In genomic region chr9:123856836-123857235, GRCm38 (mm10) we compare ENCODE assay signal across 35 mouse cellular contexts. TPM values are rescaled to one million over a fixed set of nuclear protein-coding genes. Genes with fewer than 3 reads are reported as not detected.
"Had no signal": no experiment of that assay in that cellular context is flagged by ENCODE, and none has a peak within 500 bp of the region (broad histone marks: within the 10 kb centered on the region; RNA-seq: fewer than 3 reads in every experiment).

No protein-coding gene starts in this region.

- H3K4me3 ChIP-seq: gastrocnemius, adult 2 months; heart, embryonic 10.5 days; heart, embryonic 12.5 days; hindbrain, embryonic 13.5 days; hindbrain, embryonic 15.5 days; kidney, embryonic 15.5 days; left cerebral cortex, adult 2 months; limb, embryonic 10.5 days; limb, embryonic 12.5 days had no signal

- H3K9ac ChIP-seq: heart, embryonic 12.5 days; hindbrain, embryonic 13.5 days; hindbrain, embryonic 15.5 days; kidney, embryonic 15.5 days; limb, embryonic 12.5 days had no signal

- DNase-seq: gastrocnemius, adult 2 months; gastrocnemius, postnatal 10 days; gastrocnemius, postnatal 25 days; heart, adult 18-20 months; heart, postnatal 10 days; heart, postnatal 36 days; kidney, adult 11 months; kidney, adult 2 months; kidney, adult 9 months; kidney, postnatal 14 days; kidney, postnatal 36 days; layer of hippocampus, adult 9-11 months; liver had no signal

- ATAC-seq: hindbrain, postnatal 0 days; intestine, embryonic 16.5 days had no signal

- H3K27ac ChIP-seq: gastrocnemius, adult 2 months; heart, embryonic 10.5 days; hindbrain, embryonic 13.5 days; hindbrain, embryonic 15.5 days; hindbrain, postnatal 0 days; kidney, embryonic 15.5 days; kidney, postnatal 0 days; left cerebral cortex, adult 2 months; limb, embryonic 10.5 days; limb, embryonic 12.5 days had no signal

- H3K36me3 ChIP-seq: heart, embryonic 10.5 days; heart, embryonic 12.5 days; hindbrain, embryonic 13.5 days; hindbrain, embryonic 15.5 days; kidney, embryonic 15.5 days; limb, embryonic 10.5 days; limb, embryonic 12.5 days had no signal

- H3K9me3 ChIP-seq: heart, embryonic 10.5 days; heart, embryonic 12.5 days; hindbrain, embryonic 13.5 days; hindbrain, embryonic 15.5 days; kidney, embryonic 15.5 days; limb, embryonic 10.5 days; limb, embryonic 12.5 days had no signal

- H3K4me1 ChIP-seq: heart, embryonic 10.5 days; limb, embryonic 12.5 days had no signal

- H3K4me2 ChIP-seq: heart, embryonic 12.5 days; hindbrain, embryonic 13.5 days; hindbrain, embryonic 15.5 days; kidney, embryonic 15.5 days; limb, embryonic 12.5 days; liver, embryonic 11.5 days had no signal

- H3K27me3 ChIP-seq: heart, embryonic 12.5 days; hindbrain, embryonic 13.5 days; hindbrain, embryonic 15.5 days; kidney, embryonic 15.5 days; limb, embryonic 12.5 days had no signal

RNA-seq across cellular contexts. Expression of gene Xcr1, which starts 5.0 kb away (rescaled TPM):
- total RNA-seq: gastrocnemius, adult 2 months; gastrocnemius, postnatal 25 days; gastrocnemius, postnatal 4 days; heart, adult 8-10 months; heart, postnatal 10 days; heart, postnatal 36 days; hindbrain, postnatal 0 days; layer of hippocampus, adult 18-20 months; layer of hippocampus, adult 8-10 months; layer of hippocampus, postnatal 14 days; left cerebral cortex, adult 2 months; left cerebral cortex, postnatal 14 days; left cerebral cortex, postnatal 36 days had no signal
- polyA plus RNA-seq: frontal cortex, adult 2 months; heart, embryonic 10.5 days; heart, embryonic 12.5 days; heart, embryonic 14.5 days; kidney, embryonic 15.5 days; limb, embryonic 10.5 days; limb, embryonic 14.5 days; liver, embryonic 11.5 days had no signal

RNA-seq across cellular contexts. Expression of gene Cxcr6, which starts 50.6 kb away (rescaled TPM):
- total RNA-seq: gastrocnemius, postnatal 10 days; gastrocnemius, postnatal 25 days; gastrocnemius, postnatal 4 days; heart, postnatal 10 days; heart, postnatal 36 days; hindbrain, postnatal 0 days; layer of hippocampus, adult 18-20 months; layer of hippocampus, adult 8-10 months; layer of hippocampus, postnatal 14 days; left cerebral cortex, adult 2 months; left cerebral cortex, postnatal 14 days; left cerebral cortex, postnatal 36 days had no signal
- polyA plus RNA-seq: hindbrain, postnatal 0 days had no signal
